Mouse (Mus musculus) frontal cortex, postnatal 14 days (tissue): ENCODE data around the gene Olfr342.

Experiments
- DNase-seq, 2 experiments: peaks; one replicate each; pipeline ENCODE4 v3.0.0; 2022; ENCODE audit warnings: low spot score in 2 of 2

The Olfr342 gene

GRCm38 (mm10) chr2:36524698-36525097 is at the start of gene Olfr342:
Olfr342 (plus strand) TSS chr2:36524998.
- DNase-seq, result no peak

GRCm38 (mm10) chr2:36482368-36482767 is 42.4 kb upstream of the Olfr342 start, which contains the start of gene Olfr341:
Olfr341 (minus strand) TSS chr2:36482468.
- DNase-seq, result no peak

- no peak for DNase-seq
Measured at GRCm38 (mm10) chr2:36565156-36565555, 40.4 kb downstream of the Olfr342 start.

GRCm38 (mm10) chr2:36566362-36566761 is 41.6 kb downstream of the Olfr342 start, which contains the start of gene Olfr344:
Olfr344 (plus strand) TSS chr2:36566662.
- no peak for DNase-seq

- no peak for DNase-seq
Measured at GRCm38 (mm10) chr2:36567022-36567421, 42.2 kb downstream of the Olfr342 start.

GRCm38 (mm10) chr2:36567845-36568244 is 43.0 kb downstream of the Olfr342 start:
- no peak for DNase-seq
